Mouse (Mus musculus) right cerebral cortex, postnatal 4 days (tissue): ENCODE data around the gene Acot1.
"Not testable (repeated sequence)": the region's sequence is repeated elsewhere in the genome, so short reads cannot be mapped to it uniquely, and the experiment has no call there.

ENCODE experiments used
- DNase-seq: peaks from one replicate; pipeline ENCODE4 v3.0.0-alpha.2; 2022

Gene Acot1

DNA sequence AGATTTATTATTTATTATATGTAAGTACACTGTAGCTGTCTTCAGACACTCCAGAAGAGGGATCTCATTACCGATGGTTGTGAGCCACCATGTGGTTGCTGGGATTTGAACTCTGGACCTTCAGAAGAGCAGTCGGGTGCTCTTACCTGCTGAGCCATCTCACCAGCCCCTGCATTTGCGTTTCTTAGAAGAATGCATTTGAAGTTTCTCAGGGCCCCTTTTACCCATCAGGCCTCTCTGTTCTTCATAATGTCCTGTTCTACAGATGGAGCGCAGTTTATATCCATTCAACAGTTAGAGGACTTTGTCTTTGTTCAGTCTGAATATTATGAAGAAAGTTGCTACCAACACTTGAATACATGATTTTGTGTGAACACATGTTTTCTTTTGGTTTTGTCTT is 13.0 kb downstream of the Acot1 start:
- not testable (repeated sequence) for DNase-seq

DNA sequence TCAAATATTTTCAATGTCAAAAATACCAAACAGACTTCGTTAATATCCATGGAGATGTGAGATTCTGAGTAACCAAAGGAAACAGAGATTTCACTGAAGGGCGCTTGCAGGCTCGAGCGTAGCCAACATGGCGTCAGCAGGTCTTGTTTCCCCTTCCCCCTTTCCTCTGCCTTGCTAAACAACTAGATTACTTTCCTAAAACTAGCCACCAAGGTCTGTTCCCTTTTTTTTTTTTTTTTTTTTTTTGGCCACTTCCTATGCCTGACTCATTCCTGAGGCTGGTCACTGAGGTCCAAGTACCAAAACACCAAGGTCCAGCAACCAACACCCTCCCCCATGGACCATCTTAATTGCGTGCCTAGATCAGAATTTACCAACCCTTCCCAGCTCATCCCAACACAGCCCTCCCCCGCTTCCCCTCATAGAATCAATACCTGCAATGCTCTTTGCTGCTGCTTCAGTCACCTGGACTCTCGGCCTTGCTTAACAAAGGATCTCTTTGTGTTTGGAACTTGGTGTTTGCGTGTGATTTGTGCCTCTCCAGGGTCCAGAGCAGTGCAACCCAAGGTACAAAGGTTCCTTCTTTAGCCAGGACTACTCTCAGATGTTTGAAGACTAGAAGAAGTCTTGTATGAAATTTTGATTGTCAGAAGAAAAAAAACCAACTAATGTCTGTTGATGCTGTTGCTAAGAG is 13.9 kb downstream of the Acot1 start:
- no peak for DNase-seq

DNA sequence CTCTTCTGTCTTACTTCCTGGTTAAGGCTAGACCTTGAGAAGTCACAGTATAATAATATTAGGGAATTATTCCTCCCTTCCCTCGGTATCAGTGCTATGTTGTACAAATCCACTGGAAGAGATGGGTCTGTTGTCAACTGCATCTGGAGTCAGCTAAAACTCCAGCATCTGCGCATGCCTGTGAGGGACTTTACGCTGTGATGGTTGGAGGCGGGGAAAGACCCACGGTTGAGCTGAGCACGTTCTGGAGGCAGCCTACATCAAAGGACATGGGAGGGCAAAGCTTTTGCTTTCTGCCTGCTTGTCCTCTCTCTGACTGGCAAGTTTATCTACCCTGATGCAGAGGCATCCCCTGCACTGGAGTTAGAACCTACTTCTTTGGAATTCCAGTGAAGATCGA is 16.6 kb downstream of the Acot1 start:
- DNase-seq: no peak

DNA sequence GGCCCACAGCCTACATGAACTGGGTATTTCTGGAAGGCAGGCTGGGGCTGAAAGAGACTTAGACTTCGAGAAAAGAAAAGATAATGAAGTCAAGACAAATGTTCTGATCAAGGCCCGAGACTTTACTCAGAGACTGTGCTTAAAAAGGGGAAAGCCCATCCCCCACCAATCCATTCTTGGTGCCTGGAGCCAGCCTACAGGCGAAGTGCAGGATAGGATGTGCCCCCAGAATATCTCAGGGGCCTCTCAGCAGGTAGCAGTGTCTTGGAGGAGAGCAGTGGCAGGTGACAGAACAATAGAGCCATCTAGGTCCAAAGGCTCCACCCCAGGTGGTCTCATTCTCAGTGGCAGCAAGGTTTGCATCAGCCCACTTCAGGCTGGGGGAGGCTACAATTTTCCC is 19.0 kb downstream of the Acot1 start:
- DNase-seq: not testable (repeated sequence)

DNA sequence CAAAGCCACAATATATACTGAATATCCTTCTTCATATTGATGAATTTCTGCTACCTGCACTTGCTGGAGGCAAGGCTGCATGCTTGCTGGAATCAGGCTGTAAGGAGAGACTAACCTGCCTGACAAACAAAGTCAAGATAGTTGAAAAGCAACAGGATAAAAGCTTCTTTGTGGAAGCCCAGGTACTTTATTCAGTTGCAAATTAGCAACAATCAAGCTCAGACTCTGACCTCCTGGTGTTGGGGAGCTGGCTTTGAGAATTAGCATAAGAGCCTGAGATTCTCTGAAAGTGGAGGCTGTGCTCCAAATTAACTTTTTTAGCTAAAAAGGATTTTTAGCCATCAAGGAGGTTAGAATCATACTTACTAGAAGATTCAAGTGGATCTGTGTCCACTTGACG is 19.8 kb downstream of the Acot1 start:
- not testable (repeated sequence) for DNase-seq

DNA sequence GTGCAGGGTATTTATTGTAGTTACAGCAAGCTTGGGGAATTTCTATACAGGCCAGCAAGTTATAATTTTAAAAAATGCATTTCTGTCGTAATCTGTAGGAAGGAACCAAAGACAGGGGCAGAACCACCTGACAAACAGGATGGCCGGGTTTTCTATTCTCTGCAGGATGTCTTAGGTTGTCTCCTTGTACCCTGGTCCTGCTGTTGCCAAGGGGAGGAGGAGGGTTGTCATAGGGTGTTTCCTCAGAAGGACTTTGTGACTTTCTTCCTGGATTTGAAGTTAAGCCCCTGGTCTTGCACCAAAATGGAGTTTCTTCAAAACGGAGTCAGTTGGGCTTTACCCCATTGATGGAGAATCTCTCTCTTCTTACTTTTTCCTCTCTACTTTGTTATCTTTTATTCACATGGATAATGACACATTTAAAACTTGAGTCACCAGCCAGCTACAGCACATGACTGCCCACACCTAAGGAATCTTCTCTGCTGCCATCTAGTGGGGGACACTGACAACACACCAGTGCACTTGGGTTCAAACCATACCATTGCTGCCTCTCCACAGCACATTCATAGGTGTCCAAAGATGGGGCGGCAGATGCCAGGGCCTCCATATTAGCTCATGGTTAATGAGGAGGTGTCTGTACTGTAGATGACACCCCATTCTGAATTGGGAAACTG is 21.5 kb downstream of the Acot1 start:
- peak; percentile 60 for DNase-seq

DNA sequence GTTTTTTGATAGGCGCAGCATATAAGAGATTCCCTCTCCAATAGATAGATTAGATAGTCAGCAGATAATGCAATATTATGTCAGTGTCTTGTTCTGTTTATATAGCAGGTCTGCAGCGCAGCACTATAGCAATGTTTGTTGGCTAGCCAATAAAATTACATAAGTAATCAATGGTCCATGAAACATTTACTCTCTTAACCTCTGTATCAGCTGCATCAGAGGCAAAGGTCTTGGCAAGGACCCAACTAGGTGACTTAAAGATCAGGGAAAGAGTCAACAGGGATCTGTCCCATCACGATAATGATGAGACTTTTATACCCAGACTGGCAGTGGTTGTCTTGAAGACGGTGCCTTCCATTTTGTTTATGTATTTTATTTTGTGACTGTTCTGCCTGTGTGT is 23.6 kb downstream of the Acot1 start:
- no peak for DNase-seq

DNA sequence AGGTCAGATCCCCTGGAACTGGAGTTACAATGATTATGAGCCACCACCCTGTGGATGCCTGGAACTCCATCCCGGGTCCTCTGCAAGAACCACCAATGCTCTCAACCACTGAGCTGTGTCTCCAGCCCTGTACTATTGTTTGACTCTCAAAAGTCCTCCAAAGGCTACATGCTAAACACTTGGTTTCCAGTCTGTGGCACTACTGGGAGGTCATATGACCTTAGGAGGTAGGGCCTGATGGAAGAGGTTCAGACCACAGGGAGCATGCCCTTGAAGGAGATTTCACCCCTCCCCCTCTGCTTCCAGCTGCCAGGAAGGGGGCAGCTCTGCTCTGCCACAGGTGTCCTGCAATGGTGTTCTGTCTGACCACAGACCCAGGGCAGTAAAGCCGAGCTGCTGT is 24.0 kb downstream of the Acot1 start:
- not testable (repeated sequence) for DNase-seq

DNA sequence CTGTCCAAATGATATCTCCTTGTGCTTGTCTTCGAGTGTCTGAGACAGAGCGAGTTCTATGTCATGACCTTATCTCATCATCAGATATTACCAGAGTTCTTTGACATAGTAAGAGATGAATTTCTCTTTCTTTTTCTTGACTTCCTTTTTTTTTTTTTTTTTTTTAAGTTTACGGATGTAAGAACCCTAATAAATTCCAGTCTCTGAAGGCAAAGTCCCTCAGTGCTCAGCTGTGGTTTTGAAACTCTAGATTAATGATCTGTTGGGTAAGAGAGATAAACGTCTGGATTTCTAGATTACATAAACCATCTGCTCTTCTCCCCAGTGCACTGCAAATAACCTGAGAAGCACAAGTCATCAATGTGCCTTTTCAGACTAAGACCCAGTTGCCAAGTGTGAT is 24.8 kb downstream of the Acot1 start:
- DNase-seq: no peak

DNA sequence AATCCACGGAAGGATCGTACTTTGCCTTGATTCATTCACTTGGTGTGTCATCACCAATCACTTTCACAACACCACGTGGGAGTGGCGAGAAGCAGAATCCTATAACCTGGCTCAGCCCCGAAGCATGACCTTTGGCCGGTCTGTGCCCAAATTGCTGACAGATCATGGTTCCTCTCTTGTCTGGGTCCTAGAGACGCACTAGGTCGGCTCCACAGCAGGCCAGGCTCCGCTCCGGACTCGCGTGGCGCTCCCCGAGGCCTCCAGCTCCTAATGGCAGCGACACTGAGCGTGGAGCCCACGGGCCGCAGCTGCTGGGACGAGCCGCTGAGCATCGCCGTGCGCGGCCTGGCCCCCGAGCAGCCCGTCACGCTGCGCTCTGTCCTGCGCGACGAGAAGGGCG is 29.0 kb downstream of the Acot1 start, which contains the start of gene Acot4:
Gene Acot4, plus strand, starts transcription at position 139 of the 400 bp plus-strand sequence.
- peak; percentile 11 for DNase-seq

DNA sequence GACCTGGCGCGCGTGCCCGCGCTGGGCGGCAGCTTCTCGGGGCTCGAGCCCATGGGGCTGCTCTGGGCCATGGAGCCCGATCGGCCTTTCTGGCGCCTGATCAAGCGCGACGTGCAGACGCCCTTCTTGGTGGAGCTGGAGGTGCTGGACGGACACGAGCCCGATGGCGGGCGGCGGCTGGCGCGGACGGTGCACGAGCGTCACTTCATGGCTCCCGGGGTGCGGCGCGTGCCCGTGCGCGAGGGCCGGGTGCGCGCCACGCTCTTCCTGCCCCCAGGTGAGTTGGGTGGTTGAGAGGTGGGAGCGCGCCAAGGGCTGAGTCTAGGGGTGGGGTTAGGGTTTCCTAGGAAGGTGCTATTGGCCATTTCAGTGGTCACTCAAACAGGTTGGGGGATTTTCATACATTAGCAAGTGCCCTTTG is 29.4 kb downstream of the Acot1 start, which contains the start of gene Gm49366:
Gene Gm49366, plus strand, starts transcription at position 245 of the 421 bp plus-strand sequence.
- DNase-seq: peak; percentile 27

DNA sequence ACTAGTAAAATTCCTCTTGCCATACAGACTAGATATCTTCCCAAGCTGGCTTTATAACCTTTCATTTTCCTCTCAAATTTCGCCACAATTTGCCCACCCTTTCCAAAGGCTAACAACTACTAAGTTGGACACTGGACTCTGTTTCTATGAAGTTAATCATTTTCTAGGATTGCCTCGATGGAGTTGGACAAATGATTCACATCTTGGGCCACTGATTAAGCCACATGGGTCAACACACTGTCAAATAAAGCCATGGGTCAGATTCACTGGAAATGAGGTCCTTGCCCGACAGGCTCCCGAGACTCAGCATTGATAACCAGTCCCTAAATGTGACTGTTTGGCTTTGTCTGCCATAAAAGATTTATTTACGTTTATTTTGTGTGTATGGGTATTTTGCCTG is 33.0 kb downstream of the Acot1 start:
- no peak for DNase-seq

DNA sequence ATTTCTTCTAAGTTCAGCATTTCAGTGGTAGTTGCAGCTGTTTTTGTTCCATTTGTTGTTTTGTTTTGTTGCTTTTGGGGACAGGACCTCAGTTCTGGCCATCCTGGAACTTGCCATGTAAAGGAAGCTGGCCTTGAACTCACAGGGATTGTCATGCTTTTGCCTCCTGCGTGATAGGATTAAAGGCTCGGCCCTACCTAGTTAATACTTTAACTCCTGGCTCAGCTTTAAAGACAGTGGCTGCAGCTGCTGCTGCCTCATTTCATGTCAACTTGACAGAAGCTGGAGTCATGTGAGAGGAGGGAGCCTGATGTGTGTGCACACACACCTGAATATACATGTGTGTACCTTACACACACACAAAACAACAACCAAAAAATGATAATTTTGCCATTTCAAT is 34.8 kb downstream of the Acot1 start:
- DNase-seq: no peak

DNA sequence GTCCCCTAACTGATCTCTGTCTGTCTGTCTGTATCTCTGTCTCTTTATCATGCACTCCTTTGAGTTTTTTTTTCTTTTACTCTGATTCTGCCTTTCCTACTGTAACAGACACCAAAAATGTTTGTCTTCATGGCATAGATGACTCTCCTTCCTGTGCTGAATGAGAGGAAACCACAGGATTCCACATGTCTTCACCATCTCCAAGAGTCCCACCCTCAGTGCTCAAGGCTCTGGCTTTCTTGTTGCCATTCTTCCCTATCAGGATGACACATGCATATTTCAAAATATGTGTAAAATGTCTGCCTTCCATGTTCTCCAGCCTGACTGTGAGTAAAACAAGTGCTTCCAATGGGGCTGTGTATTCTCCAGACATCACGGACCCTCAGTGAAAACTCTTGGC is 37.6 kb downstream of the Acot1 start:
- no peak for DNase-seq

DNA sequence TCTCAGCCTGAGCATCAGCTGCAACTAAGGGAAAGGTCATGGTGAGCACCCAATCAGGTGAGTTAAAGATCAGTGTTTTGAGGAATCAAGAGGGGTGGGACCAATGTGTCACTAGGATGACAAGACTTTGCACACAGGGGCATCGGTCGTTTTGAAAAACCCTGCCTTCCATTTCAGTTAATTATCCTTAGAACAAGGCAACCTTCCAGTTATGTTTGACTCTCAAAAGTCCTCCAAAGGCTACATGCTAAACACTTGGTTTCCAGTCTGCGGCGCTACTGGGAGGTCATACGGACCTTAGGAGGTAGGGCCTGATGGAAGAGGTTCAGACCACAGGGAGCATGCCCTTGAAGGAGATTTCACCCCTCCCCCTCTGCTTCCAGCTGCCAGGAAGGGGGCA is 41.5 kb downstream of the Acot1 start:
- not testable (repeated sequence) for DNase-seq

DNA sequence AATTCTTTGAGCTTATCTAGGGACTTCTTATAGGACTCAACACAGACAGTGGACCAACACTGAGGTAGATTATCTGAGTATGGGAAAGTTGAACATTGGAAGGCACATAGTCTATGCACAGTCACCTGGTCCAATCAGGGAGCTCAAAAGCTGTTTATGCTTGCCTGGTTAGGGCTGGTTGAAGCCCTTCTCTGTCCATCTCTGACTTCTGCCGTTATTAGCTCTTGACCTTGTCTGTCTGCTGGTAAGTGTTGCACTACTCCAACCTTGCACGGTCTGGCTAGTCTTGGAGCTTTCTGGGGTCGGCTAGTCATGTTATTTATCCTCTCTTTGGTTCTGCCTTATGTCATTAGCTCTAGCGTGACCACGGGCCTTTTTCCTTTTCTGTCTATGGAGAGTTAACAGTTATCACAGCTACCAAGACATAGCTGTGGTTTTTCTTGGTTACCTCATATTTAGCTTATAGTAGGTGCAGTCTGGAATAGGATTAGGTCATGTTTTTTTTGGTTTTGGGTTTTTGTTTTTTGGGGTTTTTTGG is 42.7 kb downstream of the Acot1 start, which contains the start of gene Acot3:
Gene Acot3, plus strand, starts transcription at position 208 of the 538 bp plus-strand sequence.
- no peak for DNase-seq

DNA sequence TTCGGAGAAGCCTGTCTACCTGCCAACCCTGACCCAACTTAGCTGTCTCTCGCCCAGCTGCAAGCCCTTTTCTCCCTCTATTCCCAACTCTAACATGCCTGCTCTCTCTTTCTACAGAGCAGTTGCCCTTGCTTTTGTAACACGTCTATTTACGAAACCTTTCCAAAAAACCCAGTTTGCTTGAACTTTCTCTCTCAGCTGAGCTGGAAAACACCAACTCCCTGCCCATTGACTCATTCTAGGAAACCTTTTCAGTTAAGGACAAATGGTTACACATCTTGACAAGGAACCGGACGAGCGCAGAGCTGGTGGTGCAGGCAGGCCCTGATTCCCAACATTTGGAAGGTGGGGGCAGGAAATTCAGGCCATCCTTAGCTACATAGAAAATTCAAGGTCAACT is 43.3 kb downstream of the Acot1 start:
- DNase-seq: no peak

DNA sequence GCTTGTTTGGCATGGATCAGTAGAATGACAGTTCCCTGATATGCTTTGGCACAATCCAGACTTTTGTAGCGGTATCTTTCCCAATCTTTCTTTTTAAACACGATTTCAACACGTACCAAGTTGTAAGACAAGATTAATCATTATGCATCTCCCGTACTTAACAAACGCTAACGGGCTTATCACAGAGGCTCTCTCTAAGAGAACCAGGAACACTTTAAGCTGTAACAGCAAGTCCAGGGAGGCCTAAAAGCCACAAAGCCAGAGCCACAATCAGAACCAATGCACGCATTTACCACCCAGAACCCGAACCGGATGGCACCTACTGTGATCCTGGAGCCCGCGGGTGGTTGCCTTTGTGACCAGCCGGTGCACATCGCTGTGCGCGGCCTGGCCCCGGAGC is 43.9 kb downstream of the Acot1 start:
- DNase-seq: no peak

DNA sequence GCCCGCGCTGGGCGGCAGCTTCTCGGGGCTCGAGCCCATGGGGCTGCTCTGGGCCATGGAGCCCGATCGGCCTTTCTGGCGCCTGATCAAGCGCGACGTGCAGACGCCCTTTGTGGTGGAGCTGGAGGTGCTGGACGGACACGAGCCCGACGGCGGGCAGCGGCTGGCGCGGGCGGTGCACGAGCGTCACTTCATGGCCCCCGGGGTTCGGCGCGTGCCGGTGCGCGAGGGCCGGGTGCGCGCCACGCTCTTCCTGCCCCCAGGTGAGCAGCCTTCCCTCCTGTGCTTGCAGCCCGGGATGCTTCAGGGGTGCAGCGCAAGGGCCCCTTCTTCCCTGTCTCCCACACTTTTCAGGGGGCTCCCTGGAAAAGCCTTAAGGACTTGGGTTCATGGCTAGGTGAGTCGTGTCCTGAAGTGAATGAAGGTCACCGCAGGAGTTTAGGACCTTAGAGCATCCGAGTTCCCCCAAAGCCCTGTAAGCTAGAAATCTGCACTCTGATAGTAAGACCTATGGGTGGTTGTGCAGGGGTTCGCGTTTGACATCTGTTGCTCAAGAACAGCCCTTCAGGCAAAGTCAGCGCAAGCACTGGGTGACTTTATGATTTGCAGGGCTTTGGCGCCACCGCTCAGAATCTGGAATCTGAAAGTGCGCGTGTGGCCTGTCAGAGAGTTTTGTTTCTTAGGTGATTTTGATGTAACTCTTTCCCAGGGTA is 44.5 kb downstream of the Acot1 start:
- DNase-seq: no peak

DNA sequence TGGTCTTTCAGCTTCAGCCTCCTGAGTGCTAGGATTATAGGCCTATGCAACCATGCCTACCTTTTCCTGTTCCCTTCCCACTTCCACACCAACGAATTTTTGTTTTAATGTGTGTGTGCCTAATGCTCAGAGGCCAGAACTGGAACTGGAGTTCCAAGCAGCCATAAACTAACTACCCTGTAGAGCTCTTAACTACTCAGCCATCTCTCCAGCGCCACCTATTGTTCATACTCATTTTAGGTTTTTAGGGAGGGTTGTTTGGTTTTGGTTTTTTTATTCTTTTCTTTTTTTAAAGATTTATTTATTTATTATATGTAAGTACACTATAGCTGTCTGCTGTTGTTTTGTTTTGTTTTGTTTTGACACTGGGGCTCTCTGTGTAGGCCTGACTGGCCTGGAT is 51.7 kb downstream of the Acot1 start:
- no peak for DNase-seq

DNA sequence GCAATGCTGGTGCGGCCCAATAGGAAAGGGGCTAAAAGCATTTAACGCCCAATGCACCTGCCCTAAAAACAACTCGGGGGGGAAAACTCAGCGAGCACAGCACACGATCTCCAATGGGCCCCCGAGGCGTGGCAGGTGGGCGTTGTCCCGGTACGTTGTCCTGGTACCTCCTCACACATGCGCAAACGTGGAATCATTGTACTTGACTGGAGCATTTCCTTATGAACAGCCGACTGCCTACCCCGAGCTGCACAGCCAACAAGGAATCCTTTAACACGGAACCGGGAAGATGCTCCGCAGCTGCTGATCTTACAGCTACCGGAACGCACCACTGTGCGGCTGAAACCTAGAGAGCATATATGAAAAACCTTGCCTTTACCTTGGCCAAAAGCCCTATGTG is 53.0 kb downstream of the Acot1 start:
- no peak for DNase-seq

DNA sequence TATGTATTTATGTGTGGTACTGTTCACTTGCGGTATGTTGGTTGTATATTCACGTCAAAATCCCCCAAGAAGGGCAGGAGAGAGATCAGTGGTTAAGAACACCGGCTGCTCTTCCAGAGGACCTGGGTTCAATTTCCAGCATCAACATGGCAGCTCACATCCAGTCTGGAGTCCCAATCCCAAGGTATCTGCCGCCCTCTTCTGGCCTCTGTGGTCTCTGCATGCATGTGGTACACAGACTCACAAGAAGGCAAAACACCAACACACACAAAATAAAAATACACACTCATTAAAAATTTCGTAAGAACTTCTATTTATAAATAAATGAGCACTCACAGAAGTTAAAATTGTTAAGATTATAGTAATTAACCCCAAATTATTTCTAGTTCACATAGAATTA is 53.9 kb downstream of the Acot1 start:
- DNase-seq: no peak

DNA sequence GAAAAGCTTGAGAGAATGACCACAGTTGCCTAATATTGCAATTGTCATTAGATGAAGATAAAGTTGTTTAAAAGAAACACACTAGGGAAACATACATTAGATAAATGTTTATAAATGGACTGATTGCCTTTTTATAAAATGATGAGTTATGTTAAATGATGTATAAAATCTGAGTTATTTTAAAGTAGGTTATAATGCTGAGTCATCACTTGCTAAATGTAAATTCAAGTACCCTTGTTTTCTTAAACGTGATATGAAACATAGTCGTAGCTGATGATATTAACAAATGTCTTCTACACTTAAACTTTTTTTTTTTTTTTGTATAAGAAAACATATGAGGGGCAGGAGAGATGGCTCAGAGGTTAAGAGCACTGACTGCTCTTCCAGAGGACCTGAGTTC is 54.5 kb downstream of the Acot1 start:
- no peak for DNase-seq

DNA sequence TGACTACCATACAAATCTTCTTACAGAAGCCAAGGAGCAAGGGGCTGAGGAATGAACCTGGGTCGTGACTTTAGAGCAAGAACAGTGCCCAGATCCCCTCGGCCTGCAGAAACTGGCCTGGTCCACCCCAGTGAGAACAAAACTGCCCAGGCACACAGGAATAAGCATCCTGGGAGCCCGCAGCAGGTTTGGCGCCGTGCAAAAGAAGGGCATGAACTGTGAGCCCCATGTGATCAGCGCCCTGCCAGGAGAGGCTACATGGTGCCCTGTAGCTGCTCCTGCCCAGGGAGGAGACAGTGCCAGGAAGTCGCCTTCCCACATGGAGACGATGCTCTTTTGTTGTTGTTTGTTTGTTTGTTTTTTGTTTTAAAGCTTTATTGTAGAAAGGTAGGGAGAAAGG is 55.3 kb downstream of the Acot1 start:
- DNase-seq: no peak
